Mouse (Mus musculus) erythroblast, embryonic 14.5 days (primary cell): ENCODE data around the gene Ccdc81.

Experiments
- GATA1 ChIP-seq: IDR thresholded peaks from 2 replicates; pipeline ENCODE4 v1.6.1; 2012; ENCODE audit warnings: low read length, inconsistent platforms, mixed read lengths
- TAL1 ChIP-seq: IDR thresholded peaks from 3 replicates; pipeline ENCODE4 v1.6.1; 2012; ENCODE audit warnings: low read length, inconsistent platforms, mixed read lengths

DNA sequence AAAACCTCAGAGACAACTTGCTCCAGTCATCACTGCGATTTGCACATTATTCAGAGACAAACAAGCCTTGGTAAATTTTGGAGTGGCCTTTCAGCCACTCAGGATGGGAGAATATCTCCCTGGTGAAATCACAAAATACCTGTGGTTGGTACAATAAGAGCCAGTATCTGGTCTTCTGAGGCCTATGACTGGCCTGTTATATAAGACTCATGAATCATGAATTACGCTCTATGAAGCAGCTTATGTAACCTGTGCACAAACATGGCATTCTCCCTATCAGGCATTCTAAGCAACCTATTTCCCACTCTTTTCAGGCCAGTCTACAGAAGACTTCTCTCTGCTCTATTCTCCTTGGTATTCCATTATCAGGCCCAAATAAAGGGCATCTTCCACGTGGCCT is 8.9 kb upstream of the Ccdc81 start:
- TF ChIP-seq TAL1 (no peak), GATA1 (no peak)
